8 mouse cellular contexts compared by ENCODE assay signal in the genomic region with DNA sequence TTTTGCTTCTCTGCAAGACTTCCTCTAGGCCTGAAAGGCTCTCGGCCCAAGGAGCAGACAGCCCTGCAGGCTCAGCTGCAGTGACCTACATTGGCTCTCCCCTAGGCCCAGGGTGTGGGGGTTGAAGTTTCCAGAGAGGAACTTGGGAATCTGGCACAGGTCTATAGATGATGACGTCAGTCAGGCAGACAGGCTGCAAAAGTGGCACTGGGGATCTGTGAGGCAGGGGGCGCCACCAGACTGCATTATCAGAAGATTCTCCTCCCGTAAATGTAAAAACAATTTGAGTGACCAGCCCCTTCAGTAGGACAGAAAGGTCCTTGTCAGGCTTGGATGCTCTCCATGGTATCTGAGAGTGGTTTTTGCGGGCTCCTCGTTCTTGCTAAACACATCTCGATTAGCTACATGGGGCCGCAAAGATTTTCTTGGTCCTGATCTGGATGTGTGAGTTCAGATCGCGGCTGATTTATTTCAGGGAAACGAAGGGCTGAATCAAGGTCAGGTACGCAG. TPM values are rescaled to one million over a fixed set of nuclear protein-coding genes. Genes with fewer than 3 reads are reported as not detected.
DNase-seq lines count a peak whose midpoint lies in the region; ATAC-seq lines count a peak whose summit lies in the region.

No protein-coding gene starts in this region.

- 13% methylated on average over 12 of the region's 12 CpGs for WGBS in hindbrain, embryonic 13.5 days

- peak overlapping the region; percentile 60 for H3K9ac ChIP-seq in hindbrain, embryonic 13.5 days

- peak; percentile 74 for DNase-seq in ZHBTc4 (ENCODE audit: low read depth, low spot score)
- peak; percentile 88 to 89 for DNase-seq in cerebellum, postnatal 10 days
- DNase-seq in frontal cortex, postnatal 36 days (ENCODE audit: low spot score in 2 of 2) = peak; percentile 80 to 89
- DNase-seq in layer of hippocampus, postnatal 36 days = peak; percentile 78 to 79
- peak; percentile 86 for DNase-seq in lung, postnatal 25 days (ENCODE audit: low spot score)
- DNase-seq in right cerebral cortex, postnatal 25 days = peak; percentile 78

- H3K4me2 ChIP-seq in hindbrain, embryonic 13.5 days = peak overlapping the region; percentile 34

- H3K4me3 ChIP-seq in hindbrain, embryonic 13.5 days = peak overlapping the region; percentile 8; the same call in 1 of the 2 replicates

- H3K27ac ChIP-seq in hindbrain, embryonic 13.5 days = peak overlapping the region; percentile 83

- no peaks in the 10 kb centered on the region for H3K36me3 ChIP-seq in hindbrain, embryonic 13.5 days

- H3K9me3 ChIP-seq in hindbrain, embryonic 13.5 days = no peaks in the 10 kb centered on the region

- peaks cover 70% of the 10 kb centered on the region for H3K4me1 ChIP-seq in hindbrain, embryonic 13.5 days (replicated peaks)

- no peaks in the 10 kb centered on the region for H3K27me3 ChIP-seq in hindbrain, embryonic 13.5 days

- ATAC-seq in hindbrain, embryonic 13.5 days (ENCODE audit: low FRiP score) = no peak
- no peak for ATAC-seq in megakaryocyte-erythroid progenitor cell, adult 5-6 weeks (replicated peaks; ENCODE audit: low FRiP score, low TSS enrichment, poor library complexity, severe bottlenecking)

RNA-seq across cellular contexts. Expression of gene Msl1, which starts 9.5 kb away (rescaled TPM):
- polyA plus RNA-seq in hindbrain, embryonic 13.5 days (2015; fragmentation: Nextera tagmentation; extraction: Ambion mirVana) = 31.5 and 33.0 TPM in 2 replicates
- total RNA-seq in layer of hippocampus, postnatal 36 days (2021) = 100 to 1,000 TPM; 185 to 187 TPM
- 58.6 and 74.8 TPM in 2 replicates for total RNA-seq in megakaryocyte-erythroid progenitor cell, adult 5-6 weeks (2014; fragmentation: Nextera tagmentation)
- total RNA-seq in megakaryocyte-erythroid progenitor cell, adult 5-6 weeks (2017) = 57.8 and 68.3 TPM in 2 replicates

RNA-seq across cellular contexts. Expression of gene Nr1d1, which starts 10.7 kb away (rescaled TPM):
- 1.9 and 2.4 TPM in 2 replicates for polyA plus RNA-seq in hindbrain, embryonic 13.5 days (2015; fragmentation: Nextera tagmentation; extraction: Ambion mirVana)
- 10 to 100 TPM; 59.1 to 78.4 TPM for total RNA-seq in layer of hippocampus, postnatal 36 days (2021)
- 4.1 and 8.0 TPM in 2 replicates for total RNA-seq in megakaryocyte-erythroid progenitor cell, adult 5-6 weeks (2014; fragmentation: Nextera tagmentation)
- 0.34 and 1.3 TPM in 2 replicates for total RNA-seq in megakaryocyte-erythroid progenitor cell, adult 5-6 weeks (2017)

RNA-seq across cellular contexts. Expression of gene Casc3, which starts 18.9 kb away (rescaled TPM):
- 48.7 and 50.2 TPM in 2 replicates for polyA plus RNA-seq in hindbrain, embryonic 13.5 days (2015; fragmentation: Nextera tagmentation; extraction: Ambion mirVana)
- total RNA-seq in layer of hippocampus, postnatal 36 days (2021) = 10 to 100 TPM; 52.2 to 61.2 TPM
- total RNA-seq in megakaryocyte-erythroid progenitor cell, adult 5-6 weeks (2014; fragmentation: Nextera tagmentation) = 47.6 and 51.8 TPM in 2 replicates
- 37.4 and 53.5 TPM in 2 replicates for total RNA-seq in megakaryocyte-erythroid progenitor cell, adult 5-6 weeks (2017)

RNA-seq across cellular contexts. Expression of gene Thra, which starts 45.4 kb away (rescaled TPM):
- 117 and 122 TPM in 2 replicates for polyA plus RNA-seq in hindbrain, embryonic 13.5 days (2015; fragmentation: Nextera tagmentation; extraction: Ambion mirVana)
- total RNA-seq in layer of hippocampus, postnatal 36 days (2021) = 100 to 1,000 TPM; 956 to 985 TPM
- 47.5 and 51.0 TPM in 2 replicates for total RNA-seq in megakaryocyte-erythroid progenitor cell, adult 5-6 weeks (2014; fragmentation: Nextera tagmentation)
- 20.4 and 23.3 TPM in 2 replicates for total RNA-seq in megakaryocyte-erythroid progenitor cell, adult 5-6 weeks (2017)

RNA-seq across cellular contexts. Expression of gene Rapgefl1, which starts 50.8 kb away (rescaled TPM):
- 6.2 and 7.0 TPM in 2 replicates for polyA plus RNA-seq in hindbrain, embryonic 13.5 days (2015; fragmentation: Nextera tagmentation; extraction: Ambion mirVana)
- 100 to 1,000 TPM; 204 to 218 TPM for total RNA-seq in layer of hippocampus, postnatal 36 days (2021)
- total RNA-seq in megakaryocyte-erythroid progenitor cell, adult 5-6 weeks (2014; fragmentation: Nextera tagmentation) = 2.2 TPM in 1 of 2 replicates, not detected in the other
- total RNA-seq in megakaryocyte-erythroid progenitor cell, adult 5-6 weeks (2017) = 1.7 TPM in 1 of 2 replicates, not detected in the other

Comparison
In these comparisons a context has a peak if more than half of its experiments do, and no peak if none do; other contexts are left out.
1. RNA of gene Nr1d1, which starts 10.7 kb away (total RNA-seq): 59.1 to 78.4 TPM in layer of hippocampus, postnatal 36 days; 0.34 to 8.0 TPM in megakaryocyte-erythroid progenitor cell, adult 5-6 weeks; every median in the first group is over 4 times any median in the second.
2. Peak in every context shown above with its lines, with median percentiles within 50 percentile points of each other: DNase-seq.